Mouse (Mus musculus) CH12F3 (cell line): ENCODE data around the gene Wwox.

ENCODE experiments used
- in situ Hi-C: fragments of 300-500 bp; cut with MboI; formaldehyde crosslinking; loops from 2 replicates; pipeline ENCODE4 v1.14.3; 2020; ENCODE audit warnings: low sequenced_read_pairs

The Wwox gene

DNA sequence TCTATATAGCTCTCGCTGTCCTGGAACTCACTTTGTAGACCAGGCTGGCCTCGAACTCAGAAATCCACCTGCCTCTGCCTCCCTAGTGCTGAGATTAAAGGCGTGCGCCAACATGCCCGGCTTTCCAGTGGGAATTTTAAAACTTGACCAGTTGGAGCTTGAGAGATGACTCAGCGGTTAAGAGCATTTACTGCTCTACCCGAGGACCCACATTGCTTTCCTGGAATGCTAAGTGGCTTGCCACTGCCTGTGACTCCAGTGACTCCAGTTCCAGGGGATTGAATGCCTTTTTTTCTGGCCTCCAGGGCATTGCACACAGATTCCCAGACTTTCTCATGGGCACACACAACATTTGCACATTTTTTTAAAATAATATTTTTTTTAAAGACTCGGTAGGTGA is 499.9 kb downstream of the Wwox start:
- in situ Hi-C loops: no loop called here

DNA sequence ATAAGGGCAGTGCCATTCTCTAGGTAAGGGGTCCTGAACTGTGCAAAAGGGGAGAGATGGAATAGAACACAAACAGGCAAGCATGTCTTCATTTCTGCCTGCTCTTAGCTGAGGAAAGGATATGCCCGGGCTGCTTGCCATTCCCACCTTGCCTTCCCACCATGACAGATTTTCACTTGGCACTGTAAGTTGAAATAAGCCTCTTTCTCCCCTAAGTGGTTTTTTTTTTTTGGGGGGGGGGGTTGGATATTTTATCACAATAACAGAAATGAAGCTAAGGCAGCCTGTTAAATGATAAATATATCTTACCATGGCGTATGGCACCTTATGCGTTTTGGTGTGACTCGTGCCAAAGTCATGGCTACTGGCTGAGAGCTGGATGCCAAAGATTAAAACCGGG is 501.6 kb downstream of the Wwox start:
- in situ Hi-C loops: no loop called here

DNA sequence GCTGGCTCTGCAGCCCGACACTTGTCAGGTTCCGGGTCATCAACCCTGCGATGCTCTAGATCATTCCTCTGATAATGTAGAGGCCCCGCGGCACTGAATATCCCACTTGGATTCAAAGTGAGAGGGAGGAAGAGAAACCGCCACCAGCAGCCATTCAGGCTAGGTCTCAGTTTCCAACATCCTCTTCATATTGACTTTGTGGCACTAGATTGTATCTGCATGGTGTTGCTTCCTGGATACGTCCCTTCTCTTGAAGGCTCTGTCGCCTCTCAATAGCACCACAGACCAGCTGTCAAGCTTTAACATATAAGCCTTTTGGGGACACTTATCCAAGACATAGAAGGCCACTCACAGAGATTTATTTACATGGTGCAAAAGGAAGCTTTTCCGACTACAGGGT is 502.2 kb downstream of the Wwox start:
- in situ Hi-C loops: no loop called here

DNA sequence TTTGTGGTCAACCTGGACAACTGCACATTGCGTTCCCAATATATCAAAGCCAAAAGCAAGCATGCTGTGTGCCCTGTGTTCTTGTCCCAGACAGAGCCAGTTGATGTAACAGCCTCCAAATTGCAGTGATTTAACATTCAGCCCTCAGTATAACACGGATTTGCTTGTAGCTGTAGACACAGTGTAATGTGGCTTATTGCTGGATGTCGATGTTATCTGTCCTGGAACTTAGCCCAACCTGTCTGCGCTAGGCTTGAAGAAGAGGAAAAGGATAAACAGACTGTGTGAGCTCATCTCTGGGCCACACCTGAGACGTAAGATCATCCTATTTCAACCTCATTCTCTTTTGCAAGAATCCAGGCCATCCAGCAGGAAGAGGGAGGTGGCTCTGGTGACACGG is 508.5 kb downstream of the Wwox start:
- in situ Hi-C loops: no loop called here

DNA sequence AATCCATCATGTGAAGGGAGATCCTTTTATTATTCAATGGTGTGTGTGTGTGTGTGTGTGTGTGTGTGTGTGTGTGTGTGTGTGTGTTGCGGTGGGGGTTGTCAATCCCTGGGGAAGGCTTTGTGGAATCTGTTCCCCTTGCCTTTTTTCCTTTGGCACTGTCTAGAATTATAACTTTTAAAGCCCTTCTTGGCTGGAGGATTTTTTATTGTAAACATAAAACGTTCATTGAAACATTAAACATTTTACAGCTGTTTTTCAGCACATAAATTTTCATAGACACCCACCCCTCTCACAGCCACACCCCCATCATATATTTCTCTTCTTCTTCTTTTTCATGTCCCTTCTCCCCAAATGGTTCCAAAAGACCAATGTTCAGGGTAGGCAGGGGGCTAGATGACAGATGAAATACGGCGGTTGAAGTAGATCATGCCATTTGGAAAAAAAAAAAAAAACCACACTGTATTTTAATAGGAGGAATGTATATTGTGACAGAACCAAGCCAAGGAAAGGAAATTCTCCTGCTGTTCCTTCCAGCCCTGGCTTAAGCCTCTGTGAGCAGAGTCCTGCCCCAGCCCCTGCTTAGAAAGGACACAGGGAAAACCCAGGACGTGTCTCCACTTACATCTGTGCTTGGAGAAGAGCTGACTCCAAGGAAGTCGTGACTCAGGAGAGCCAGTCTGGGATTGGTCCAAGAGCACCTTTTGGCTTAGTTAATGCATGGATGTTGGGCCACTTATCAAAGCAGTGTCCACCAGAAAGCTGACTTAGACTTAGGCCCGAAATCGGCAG is 517.1 kb downstream of the Wwox start:
- in situ Hi-C loops: no loop called here

DNA sequence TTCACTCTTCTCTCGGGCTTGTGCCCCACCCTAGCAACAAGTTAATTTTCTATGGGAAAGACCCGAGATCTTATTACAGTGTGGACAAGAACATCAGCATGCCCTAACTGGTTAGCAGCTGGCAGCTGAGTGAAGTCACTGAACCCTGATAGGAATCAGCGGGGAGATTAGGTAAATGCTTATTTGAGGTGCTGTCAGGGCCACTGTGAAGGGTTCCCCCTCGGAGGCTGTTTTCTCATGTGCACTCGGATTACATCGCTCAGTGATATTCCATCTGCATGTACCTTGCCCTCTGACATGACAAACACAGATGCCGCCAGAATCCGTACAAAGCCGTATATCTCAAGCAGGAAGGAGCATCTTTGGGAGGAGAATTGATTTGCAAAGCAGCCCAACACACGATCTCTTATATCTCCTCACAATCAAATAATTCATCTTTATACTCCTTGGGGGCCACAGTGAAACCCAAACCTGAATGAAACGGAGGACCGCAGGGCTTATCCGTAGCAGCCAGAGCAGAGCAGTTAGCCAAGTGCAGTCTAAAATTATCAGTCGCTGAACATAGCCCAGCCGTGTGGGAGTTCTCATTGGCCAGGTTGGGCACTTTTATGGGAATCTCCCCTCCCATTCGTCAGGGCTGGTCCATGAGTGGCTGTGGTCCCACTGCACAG is 519.1 kb downstream of the Wwox start:
- in situ Hi-C loops: no loop called here

DNA sequence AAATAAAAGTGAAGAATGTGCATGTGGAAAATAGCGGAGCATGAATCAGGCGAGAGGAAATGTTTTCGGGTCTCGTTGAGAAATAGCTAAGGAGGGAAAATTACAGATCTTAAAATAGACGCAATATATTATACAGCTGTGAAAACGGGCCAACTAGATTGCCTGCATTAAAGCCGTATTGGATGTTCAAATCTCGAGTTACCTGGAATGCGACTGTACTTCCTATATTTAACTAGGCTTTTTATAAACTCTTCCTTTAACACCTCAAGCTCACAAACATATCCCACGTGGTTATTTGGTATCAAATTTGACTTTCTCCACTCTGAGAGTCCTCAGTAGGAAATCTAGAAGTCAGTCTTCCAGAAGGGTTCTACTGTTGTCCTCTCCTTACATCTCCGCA is 520.0 kb downstream of the Wwox start:
- in situ Hi-C loops: no loop called here

DNA sequence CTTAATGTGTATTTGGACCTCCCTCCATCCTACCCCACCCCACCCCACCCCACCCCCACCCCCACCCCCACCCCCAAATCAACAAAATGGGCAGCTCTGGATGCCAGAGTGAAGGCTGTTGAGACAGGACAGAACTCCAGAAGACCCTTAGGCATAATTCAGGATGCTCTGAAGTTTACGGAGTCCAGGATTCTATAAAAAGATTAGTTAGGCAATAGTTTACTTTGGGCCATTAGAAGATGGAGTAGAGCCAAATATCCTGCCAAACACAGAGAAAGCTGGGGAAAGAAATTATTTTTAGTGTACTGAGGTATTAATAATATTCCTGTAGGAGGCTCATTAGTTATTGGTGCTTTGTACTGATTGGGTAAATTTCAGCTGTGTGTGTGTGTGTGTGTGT is 523.0 kb downstream of the Wwox start:
- in situ Hi-C loops: no loop called here

DNA sequence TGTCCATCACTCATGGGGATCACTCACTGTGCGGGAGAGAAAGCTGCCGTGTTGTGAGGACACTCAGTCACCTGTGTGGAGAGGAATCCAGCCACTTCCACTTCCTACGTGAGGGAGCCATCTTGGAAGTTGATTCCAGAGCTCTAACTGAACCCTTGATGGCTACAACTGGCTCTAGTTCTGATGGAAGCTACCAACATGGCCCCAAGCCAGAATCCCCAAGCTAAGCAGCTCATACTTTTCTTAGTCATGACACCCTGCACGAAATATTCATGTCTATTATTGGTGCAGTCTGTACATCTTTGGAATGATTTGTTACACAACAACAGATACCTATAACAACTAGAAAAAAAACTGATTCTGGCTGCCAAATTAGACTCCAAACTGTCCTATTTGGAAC is 523.8 kb downstream of the Wwox start:
- in situ Hi-C loops: no loop called here

DNA sequence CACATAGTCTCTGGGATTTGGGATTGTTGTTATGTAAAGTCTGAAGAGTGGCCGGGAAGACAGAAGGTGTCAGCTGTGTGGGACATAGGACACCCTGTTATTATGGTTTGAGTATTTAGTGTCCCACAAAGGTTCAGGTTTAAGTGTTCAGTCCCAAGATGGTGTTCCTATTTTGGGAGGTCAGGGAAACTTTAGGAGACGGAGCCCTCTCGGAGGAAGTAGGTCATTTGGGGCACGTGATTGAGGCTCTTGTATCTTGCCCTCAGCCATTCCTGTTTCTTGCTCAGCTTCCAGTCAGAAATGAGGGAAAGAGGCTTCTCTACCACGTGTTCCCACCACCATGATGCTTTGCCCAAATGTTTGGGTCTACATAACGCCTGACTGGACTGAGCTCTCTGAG is 524.8 kb downstream of the Wwox start:
- in situ Hi-C loops: no loop called here

DNA sequence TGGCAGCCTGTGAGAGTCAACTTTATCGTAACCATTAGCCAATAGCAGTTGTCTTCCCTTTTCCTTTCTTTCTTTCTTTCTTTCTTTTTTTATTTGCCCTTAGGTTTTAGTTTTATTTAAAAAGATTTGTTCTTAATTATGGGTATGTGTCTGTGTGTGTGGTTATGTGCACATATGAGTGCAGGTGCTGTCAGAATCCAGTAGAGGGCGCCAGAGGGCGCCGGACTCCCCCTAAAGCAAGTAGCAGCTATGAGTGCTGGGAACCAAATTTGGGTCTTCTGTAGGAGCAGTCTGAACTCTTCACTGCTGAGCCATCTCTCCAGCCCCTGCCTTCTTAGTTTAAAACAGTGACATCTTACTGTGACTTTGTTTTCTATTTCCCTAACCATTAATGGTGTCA is 529.4 kb downstream of the Wwox start:
- in situ Hi-C loops: no loop called here

DNA sequence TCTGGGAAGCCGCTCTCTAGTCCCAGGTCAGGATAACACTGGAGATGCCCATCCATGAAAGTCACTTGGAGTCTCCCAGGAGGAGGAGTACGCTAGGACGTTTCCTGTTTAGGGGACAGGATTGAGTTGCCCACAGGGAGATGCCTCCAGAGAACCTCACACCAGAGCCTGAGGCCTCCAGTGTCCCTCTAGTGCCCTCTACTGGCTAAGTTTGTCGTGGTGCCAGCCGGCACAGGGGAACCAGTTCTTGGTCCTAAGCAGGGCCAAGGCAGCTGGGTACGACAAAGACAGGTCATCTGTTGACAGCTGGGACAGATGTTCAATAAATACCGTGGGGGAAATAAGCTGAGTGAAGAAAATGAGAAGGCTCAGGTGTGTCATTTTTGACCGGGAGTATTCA is 531.9 kb downstream of the Wwox start:
- in situ Hi-C loops: no loop called here

DNA sequence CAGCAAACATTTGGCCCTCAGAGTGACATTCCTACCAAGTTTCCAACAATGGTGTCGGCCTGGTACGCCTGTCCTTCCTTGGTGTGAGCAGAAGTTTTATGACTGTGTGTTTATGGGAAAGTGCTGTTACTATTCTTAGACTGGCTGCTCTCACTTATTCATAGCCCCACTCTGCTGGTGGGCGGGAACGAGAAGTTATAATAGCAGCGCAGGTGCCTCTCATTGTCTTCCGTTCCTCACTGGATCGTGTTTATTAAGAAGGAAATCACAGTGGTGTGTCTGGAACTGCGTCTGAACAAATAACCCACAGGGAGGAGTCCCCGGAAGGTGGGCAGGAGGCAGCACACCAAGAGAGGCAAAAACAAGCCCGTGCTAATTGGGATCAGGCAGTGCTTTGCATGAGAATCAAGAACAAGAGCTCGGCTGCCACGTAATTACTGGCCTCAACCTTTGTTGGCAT is 533.6 kb downstream of the Wwox start:
- in situ Hi-C loops: no loop called here

DNA sequence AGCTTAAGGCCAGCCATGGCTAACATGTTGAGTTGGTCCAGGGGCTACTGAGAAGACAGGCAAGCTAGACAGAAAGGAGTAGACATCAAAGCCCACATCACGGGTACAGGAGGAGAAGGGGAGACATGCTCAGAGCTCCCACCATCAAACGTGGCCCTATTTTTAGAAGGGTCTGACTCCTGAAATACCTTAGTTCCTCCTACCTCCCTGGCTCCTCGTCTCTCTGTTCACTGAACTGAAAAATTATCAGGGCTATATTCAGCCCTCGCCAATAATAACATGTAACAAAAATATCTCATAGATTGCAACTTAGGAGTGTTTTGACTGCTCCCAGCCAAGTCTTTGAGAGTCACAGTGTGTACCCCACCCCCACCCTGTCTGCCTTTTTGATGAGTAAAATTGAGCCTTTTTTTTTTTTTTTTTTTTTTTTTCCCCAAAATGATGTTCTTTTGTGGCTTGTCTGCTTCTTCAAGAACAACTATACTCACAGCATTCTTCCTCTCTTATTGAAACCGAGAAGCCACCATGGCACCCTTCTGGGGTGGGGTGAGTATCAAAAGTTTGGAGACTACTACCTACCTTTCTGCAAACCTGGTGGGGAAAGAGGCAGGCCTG is 535.0 kb downstream of the Wwox start:
- in situ Hi-C loops: no loop called here

DNA sequence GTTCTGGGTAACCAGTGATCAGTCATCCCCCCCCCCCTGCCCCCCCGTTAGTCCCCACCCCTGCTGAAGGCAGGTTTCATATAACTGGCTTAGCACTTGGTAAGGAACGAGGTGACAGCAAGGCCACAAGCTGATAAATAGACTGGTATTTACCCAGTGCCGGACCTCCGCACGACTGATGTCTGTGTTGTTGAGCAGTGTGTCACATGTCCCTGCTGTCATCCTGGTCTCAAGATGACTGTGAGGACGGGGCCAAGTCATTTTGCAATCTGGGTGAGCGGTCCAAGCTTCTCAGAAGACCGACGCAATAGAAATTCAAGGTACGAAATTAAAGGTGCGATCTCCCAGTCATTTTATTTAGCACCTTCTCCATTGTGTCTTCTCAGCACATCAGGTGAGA is 538.3 kb downstream of the Wwox start:
- in situ Hi-C loops: no loop called here

DNA sequence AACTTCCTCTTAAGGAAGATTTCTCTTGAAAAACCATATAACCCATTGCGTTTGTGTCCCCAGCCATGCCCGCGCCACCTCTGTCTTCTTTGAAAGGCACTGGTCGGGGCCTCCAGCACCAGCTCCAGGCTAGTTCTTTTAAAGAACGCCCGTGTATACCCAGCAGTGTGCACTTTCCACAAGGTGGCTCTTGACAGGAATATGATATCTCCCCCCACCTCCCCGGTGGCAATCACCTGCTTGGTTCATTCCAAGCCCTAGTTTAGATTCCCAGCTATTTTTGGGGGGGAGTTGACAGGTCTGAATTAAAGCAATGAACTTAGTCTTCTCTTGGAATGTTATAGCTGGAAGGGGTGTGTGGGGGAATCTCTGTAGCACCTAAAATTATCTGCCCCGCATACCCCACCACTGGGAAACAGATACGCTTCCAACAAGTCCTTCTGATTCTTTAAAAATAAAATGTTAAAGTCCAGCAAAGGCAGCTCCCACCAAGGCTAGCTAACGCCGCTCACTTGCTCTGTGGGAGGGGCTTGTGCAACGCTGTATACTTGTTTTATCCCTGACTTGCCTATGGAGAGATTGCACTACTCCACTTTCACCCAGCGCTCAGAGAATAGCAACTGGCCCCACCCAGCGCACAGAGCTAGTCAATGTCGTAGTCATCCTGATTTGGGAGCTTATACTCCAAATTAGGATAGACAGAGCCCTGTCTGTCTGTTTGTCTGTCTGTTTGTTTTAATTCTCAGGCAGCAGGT is 538.9 kb downstream of the Wwox start:
- in situ Hi-C loops: no loop called here

DNA sequence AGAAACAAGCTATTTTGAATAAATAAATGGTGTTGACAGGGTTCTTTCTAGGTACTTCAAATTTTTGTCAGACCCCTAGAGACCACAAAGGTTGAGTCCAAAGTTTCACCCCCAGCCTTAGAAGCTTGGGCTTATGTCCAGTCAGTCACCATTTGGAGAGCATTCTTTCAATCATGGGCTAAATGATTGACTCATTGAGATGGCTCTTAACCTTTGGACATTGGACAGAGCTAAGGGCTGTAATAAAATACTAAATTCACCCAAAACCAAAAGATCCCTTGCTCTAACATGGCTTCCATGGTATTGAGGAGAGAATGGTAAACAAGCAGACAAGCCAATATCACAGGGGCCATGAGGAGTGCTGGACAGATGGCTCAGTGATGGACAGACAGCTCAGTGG is 540.2 kb downstream of the Wwox start:
- in situ Hi-C loops: no loop called here

DNA sequence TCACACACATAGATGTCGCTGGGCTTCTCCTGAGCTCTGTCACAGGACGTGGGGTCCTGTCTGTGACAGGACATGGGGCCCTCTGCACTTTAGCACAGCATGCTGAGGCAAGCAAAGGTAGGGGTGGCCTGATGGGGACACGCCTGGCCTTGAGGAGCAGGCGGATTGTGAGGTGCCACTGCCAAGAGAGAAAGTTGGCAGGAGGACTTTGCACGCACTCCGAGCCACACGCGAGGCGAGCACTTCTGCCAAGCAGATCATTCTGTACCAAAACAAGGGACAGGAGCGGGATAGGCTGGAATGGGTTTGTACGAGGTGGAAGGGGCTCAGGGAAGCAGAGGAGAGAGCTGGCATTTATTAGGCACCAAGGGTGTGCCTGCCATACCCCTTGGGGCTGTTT is 543.3 kb downstream of the Wwox start:
- in situ Hi-C loops: no loop called here

DNA sequence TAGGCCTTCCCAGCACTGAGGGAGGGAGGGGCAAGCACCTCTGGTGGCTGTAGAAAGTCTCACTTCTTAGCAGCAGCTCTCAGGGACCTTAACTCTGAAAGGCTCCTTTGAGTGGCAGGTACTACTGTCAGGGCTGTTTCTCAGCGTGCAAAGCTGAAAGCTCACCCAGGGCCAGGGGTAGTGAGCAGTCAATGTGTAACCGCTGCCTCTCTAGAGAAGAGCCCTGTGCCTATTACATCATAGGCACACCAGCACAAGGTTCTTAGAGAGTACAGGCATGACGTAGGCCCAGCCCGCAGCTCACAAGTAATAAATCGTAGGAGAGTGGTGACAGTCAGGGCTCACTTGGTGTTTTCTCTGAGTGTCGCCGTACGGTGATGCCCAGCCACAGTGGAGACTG is 545.0 kb downstream of the Wwox start:
- in situ Hi-C loops: no loop called here

DNA sequence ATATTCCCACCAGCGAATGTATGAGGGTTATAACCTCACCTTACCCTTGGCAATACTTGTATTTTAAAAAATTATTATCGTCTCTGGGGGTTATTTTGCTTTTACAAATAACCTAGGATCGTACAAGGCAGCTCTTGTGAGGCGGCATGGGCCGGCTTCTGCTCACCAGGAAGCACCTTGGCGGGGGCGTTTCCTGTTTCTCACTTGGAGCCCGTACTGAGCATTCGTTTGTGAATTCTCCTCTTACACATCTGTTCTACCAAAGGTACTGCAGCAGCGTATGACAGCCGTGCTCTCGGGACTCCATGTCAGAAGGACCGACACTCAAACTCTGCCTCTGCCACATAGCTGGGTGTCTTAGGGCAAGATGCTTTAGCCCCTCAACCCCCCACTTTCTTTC is 546.5 kb downstream of the Wwox start:
- in situ Hi-C loops: no loop called here

DNA sequence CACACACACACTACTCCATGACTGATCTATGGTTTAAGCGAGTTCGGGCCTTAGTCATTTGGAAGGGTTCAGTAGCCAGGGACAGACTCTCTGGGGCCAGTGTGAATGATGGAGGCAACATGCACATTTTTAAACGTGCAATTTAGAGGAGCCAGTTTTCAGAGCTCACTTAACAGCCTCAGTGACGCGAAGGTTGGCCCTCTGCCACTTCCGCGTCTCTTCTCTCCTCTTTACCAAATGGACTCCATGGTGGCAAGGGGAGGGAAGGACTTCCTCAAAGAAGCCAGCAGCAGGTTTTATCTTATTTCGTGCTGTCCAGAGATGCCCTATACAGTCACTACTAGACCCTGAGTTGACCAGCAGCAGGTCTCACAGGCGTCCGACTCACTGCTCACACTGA is 547.5 kb downstream of the Wwox start:
- in situ Hi-C loops: no loop called here
